Mouse (Mus musculus) bone marrow macrophage, adult 2 months (primary cell): Measurements from ENCODE around the gene Clec11a.

Experiments
- CTCF ChIP-seq: IDR thresholded peaks from 2 replicates; pipeline ENCODE4 v1.5.1; 2012; ENCODE audit warnings: low read depth, mild to moderate bottlenecking, low read length, moderate library complexity
- POLR2A ChIP-seq: IDR thresholded peaks from 2 replicates; pipeline ENCODE4 v1.6.1; 2012; ENCODE audit warnings: mild to moderate bottlenecking, low read depth, low read length, borderline replicate concordance

GRCm38 (mm10) chr7:44307261-44308020 lies 739 bp upstream of the Clec11a start:
- no peak for TF ChIP-seq CTCF
- TF ChIP-seq POLR2A, result no peak
